Mouse (Mus musculus) layer of hippocampus, adult 8-10 months (tissue): ENCODE data around the gene C1ql3. TPM values are rescaled to one million over a fixed set of nuclear protein-coding genes. Genes with fewer than 3 reads are reported as not detected.

ENCODE experiments used
- DNase-seq, 2 experiments: peaks; one replicate each; pipeline ENCODE4 v3.0.0; 2022; ENCODE audit warnings: low spot score in 2 of 2
- total RNA-seq, 4 experiments: library from RNA; stranded (reverse); gene quantifications; 2 replicates each; pipeline ENCODE4 v1.2.4; 2022

C1ql3 gene
- total RNA-seq: 100 to 1,000 TPM; 120 to 136 (median 133) TPM

DNA sequence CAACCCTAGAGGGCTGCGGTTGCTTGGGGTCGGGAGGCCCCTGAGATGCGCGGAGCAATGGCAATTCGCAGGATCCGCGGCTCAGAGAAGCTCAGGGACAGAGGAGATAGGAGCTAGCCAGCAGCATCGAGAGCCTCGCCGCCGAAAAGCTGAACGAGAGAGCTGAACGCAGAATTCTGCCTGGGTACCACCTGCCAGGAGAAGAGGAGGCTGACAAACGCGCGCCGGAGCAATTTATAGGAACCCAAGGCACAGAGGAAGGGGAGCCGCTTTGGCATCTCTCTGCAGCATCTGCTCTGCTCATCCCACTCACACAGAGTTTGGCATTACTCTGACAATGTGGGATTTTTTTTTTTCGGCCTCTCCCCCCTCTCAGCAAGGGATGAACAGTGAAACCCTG lies at the start of gene C1ql3:
TSS of gene C1ql3 (minus strand) at position 335 of the 400 bp plus-strand sequence.
- DNase-seq: peak; percentile 84 to 90

DNA sequence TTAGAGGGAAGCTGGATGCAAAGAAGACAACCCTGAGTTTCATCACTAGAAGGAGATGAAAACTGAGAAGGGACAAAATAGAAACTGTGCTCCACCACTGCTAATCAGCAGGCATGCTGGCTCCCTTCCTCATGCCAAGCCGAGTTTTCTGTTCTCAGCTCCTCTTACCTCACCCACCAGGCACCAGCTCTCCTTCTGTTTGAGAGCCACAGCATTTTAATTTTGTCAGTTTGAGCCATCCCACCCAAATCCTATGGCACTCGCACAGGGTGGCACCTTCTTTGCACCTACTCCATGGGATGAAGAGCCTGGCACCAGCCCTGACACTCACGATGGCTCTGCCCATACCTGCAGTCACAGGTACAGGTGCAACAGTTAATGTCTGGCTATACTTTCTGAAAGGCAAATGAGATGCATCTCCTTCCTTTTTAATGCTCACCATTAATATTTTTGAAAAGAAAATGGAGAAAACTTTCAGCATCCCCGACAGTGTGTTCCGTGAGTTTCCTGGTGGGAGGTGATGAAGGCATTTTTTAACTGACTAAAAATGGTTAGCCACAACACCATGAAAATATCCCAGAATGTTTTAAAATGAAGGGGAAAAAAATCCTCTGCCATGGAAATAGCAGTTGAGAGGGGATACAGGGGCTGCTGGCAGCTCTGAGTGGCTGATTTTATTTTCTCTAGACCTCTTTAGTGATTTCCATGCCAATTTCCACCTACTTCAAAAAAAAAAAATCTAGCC lies 49.0 kb upstream of the C1ql3 start:
- peak in 1 of 2 experiments; percentile 9 for DNase-seq

DNA sequence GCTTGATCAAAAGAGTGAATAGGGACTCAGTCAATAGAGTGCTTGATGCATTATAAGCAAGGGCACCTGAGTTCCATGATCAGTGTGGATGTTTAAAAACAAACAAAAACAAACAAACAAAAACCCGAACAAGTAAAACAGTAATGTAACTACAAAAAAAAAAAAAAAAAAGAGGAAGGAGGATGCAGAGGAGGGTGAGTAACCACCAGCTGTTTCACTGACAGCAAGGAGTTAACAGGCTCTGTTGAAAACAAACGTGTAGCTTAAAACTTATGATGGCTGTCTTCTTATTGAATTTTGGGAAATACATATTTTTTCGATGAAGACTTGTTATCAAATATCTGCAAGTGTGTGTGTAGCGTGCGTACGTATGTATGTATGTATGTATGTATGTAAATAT lies 37.0 kb upstream of the C1ql3 start:
- DNase-seq: no peak

DNA sequence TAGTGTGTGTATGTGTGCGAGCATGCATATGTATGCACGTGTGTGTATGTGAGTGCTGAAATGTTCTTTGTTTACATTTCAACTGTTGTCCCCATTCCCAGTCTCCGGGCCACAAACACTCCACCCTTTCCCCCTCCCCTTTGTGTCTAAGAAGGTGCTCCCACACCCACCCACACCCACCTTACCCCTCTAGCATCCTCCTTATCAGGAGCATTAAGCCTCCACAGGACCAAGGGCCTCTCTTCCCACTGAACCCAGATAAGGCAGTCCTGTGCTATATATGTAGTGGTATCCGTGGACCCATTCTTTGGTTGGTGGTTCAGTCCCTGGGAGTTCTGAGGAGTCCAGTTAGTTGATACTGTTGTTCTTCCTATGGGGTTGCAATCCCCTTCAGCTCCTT lies 32.9 kb upstream of the C1ql3 start:
- no peak for DNase-seq

DNA sequence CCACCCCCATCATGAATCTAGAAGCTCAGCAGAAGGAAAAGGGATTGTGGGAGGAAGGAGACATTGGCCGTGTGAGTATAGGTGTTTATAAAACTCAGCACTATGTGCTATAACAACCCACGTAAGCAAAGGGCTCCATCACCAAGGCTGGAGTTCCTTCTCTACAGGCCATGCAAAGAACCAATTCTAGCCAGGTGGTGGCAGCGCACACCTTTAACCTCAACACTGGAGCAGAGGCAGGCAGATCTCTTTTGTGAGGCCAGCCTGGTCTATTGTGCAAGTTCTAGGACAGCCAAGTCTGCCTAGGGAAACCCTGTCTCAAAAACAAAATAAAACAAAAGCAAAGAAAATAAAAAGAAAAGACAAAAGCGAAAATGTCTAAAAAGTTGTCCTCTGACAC lies 28.2 kb upstream of the C1ql3 start:
- no peak for DNase-seq

DNA sequence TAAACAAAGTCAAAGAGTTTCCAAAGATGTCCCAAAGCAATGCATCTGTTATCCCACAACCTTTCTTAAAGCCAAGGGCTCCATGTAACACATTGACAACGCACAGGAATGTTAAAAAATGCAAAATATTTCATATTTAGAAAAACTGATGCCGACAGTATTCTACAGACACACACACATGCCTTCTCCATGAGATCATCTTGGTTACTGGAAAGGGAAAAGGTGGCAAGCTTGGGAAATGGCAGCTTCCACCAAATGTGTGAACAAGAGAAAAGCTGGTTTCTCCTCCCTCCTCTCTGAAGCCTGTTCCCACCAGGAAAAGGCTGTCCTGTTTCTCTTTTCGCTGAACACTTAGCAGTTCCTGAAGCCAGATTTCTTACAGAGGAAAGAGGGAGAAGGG lies 27.2 kb upstream of the C1ql3 start:
- DNase-seq: no peak

DNA sequence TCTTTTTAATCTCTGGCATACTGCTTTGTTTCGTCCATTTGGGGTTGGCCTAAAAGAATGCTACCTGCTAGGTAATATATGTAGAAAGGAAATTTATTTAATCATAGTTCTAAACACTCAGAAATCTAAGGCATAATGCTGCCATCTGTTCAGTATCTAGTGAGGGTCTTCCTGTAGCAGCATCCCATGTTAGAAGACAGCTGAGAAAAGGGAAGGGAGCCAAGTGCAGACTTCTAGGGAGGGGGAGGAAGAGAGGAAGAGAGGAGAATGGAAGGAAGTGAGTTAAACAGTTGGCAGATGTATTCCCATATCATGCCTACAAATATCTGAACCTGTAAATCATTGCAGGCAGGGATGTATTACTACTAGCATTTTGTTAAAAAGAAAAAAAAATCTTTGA lies 7.3 kb upstream of the C1ql3 start:
- DNase-seq: no peak

DNA sequence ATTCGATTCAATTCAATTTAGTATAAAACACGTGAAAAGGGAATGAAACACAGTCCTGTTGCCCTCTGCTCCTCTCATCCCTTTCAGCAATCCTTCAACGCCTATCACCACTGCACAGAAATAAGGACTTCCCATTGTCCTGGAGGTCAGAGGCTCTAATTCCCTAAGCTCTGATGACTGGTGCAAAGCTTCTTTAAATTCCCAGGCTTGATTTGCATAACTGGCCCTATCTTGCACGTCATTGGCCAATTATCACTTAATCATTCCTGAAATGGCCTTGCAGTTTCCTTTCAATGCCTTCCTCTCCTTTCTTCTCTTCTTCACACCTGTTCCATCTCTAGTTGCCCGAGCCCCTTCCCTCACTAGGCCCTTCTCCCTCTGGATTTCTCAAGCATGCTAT lies 6.8 kb upstream of the C1ql3 start:
- no peak for DNase-seq

DNA sequence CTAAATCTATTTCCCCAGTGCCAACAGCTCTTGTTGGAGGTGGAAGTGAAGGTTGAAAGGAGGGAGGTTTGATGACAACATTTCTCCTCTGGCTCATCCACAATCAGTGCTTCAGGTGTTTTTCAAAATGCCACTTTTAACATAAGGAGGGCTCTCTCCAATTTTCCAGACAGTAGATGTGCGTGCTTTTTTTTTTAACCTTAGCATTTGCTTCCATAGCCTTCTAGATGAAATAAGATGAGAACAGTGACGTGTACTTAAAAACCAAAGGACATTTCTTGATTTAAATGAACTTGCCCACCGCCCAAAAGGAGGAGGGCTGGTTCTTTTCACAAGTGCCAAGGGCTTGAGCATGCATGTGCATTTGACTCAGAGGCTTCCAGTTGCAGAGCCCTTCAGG lies 367 bp upstream of the C1ql3 start:
- no peak for DNase-seq

DNA sequence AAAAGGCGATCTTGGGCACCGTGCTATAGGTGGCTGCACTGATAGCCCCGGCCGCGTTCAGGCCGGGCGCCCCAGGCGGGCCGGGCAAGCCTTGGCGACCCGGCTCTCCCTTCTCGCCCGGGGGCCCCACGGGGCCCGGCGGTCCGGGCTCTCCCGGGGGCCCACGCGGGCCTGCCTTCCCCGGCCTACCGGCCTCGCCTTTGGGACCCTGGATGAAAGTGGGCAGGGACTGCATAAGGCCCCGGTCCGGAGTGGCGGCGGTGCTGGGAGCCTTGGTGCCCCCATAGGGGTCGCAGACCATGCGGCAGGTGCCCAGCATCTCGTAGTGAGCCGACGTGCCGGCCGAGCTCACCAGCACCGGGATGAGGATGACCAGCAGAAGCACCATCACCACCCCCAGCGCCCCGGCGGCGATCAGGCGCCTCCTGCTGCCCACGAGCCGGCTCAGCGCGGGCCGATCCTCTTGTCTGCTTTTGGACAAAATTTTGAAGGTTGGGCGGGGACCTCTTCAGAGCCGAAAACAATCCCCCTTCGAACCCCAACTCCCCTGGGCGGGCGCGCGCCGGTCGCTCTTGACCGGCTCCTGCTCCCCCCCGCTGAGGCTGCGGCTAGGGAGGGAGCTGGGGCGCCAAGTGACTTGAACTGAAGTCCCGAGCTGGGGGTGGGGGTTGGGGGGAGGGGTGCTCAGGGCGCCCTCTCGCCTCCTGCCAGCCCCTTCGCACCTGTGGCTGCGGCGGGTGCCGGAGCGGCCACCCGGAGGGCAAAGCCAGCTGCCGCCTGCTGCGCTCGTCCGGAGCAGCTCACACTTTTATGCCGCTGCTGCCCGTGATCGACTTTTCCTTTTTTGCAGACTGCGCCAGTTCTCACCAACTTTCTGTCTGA lies 905 bp downstream of the C1ql3 start:
- DNase-seq: peak; percentile 21 to 35

DNA sequence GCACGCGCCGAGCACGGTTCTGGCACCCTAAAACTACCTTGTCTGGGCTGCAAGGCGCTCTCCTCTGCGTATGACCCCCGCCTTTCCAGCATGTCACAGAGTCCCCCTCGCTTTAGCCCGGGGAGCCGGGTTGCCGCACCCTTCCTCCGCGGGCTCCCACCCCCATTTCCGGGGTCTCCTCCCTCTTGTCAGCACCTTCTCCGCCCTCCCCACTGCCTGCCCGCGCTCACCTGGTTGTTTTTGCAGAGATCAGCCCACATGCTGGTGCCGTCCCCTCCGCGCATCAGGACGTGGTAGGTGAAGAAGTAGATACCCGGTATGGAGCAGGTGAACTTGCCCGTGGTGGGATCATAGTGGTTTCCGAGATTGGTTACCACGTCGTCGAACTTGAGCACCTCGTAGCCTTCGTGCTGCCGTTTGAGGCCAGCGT lies 1.6 kb downstream of the C1ql3 start:
- peak in 1 of 2 experiments; percentile 17 for DNase-seq

DNA sequence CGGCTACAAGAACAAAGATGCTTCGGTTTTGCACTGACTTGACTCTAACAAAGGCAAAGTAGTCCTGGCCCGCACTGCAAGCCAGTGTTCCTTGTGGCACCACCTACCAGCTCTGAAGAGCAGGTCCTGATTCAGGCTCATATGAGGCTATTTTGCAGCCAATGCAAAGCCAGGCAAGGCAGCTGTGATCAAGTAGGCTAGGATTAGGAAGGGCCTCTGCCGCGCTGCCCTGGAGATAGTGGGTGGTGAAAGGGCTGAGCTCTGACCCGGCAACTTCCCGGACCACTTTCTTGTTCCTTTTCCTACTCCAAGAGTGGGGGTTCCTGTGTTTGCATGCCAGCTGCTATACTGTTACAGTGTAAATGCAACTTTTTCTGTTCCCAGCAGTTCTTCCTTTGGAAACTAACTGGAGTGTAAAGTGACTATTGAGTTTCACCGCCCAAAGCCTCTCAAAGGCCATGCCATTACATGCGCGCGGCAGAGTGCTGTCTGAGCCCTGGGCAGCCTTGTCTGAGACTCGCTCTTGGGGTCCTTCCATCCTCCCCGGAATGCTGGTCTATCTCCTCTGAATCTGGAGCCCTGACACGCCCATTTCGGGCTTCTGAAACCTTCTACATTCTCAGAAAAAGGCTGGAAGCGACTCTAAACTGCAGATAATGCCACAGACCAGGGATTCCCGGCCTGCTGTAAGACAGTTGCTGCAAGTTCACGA lies 2.2 kb downstream of the C1ql3 start:
- DNase-seq: peak in 1 of 2 experiments; percentile 23

DNA sequence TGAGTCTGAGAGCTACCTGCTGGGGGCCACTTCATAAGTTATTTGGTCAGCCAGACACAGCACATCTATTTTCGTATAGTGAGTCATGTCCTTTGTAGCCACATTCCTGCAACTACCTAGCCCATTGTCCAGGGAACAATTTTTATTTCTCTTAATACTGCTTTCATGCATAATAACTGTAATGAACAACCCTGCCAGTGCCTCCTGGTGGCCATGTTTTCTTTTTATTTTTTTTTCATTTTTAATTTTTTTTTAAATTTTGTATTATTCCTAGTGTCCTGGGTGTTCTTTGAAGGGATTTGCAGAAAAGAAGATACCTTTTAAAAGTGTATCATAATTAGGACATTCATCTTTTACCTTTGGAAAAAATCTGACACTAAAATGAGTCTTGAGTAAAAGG lies 3.2 kb downstream of the C1ql3 start:
- no peak for DNase-seq

DNA sequence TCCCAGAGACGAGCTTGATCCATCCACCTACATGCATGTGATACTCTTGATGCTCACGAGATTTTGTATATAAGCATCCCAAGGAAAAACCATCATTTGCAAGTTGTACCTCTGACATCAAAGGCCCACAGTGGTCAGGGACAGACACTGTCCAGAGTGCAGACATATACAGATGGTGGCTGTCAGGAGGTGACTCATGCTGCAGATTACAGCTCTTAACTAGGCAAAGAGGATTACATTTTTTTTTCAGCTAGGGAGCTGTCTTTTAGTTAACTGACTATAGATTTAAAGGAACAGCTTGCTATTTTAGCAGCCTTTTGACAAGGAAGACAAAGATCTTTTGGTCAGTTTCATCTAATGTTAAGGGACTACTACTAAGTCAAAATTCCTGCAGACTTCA lies 11.6 kb downstream of the C1ql3 start:
- no peak for DNase-seq

DNA sequence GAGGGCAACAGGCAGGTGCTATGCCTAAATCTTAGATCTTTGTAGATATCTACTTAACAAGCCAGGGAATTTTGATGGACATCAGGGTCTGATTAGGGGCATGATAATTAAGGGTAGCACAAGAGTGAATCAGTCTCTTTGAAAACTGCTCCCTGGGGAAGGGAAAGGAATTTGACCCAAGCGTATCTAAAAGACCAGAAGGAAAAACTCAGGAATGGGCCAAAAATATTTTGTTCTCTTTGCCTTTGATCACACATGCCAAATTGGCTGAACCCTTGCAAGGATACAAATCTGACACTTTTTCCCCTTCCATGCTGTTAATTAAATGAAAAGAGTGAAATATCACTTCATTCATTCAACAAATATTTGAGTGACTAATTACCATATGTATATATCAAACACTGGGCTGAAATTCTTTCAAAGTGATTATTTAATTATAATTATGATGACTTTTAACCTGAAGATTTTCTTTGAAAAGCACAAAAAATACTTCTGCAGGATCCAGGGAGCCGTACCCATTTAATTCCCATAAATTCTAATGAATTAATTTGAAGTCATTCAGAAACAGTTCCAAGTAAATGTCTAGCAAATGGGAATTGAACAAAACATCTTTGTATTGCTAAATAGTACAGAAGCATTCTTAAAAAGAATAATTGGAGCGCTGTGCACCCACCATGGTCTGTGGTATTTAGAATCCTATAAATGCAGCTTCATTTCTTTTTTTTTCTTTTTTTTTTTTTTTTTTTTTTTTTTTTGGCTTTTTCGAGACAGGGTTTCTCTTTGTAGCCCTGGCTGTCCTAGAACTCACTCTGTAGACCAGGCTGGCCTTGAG lies 26.5 kb downstream of the C1ql3 start:
- no peak for DNase-seq

DNA sequence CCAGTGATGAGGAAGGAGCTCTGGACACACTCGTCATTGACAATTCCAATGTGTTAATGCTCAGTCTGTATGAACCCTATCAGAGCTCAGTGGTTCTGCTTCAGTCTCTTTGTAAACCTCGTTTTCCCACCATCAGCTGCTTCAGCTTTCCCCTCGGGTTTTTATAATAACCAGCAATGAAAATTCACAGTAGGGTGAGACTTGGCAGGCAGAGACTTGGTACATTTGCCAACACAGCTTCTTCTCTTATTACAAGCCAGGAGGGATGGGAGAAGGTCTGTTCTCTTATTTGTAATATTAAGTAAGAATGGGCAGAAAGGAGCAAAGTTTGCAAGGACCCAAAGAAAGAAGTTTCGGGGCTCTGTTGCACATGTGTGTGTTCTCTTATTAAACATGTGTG lies 32.8 kb downstream of the C1ql3 start:
- DNase-seq: peak in 1 of 2 experiments; percentile 27

DNA sequence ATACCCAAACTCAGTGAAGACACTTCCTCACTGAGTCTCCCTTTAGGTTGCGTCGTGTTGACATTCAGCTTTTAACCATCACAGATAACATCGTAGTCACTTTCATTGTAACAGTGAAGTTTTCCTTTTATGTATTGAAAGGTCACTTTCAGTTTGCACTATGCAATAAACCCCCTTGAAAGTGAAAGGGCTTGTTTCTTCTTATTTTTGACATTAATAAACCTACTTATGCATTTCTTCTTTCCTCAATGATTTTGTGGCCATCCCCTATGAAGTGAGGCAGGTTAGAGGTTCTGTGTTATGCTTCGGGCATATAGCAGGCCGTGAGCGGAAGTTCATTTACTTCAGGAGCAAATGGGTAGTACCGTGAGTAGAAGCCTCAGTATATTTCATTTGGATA lies 34.2 kb downstream of the C1ql3 start:
- DNase-seq: no peak

DNA sequence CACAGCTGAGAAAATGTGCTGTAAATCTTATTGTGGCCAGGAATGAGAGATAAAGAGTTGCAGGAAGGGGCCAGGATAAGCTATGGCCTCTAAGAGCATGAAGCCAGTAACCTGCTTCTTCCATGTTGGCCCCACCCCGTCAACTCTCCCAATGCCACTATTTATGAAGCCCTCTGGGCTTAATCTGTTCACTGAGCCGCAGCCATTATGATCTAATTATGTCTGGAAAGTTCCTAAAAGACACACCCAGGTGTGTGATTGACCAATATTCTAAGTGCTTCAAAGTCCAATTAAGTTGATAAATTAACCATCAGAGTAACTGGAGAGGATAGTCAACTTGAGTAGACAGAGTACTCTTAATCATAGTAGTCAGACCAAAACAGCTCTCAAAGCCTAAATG lies 37.9 kb downstream of the C1ql3 start:
- no peak for DNase-seq

DNA sequence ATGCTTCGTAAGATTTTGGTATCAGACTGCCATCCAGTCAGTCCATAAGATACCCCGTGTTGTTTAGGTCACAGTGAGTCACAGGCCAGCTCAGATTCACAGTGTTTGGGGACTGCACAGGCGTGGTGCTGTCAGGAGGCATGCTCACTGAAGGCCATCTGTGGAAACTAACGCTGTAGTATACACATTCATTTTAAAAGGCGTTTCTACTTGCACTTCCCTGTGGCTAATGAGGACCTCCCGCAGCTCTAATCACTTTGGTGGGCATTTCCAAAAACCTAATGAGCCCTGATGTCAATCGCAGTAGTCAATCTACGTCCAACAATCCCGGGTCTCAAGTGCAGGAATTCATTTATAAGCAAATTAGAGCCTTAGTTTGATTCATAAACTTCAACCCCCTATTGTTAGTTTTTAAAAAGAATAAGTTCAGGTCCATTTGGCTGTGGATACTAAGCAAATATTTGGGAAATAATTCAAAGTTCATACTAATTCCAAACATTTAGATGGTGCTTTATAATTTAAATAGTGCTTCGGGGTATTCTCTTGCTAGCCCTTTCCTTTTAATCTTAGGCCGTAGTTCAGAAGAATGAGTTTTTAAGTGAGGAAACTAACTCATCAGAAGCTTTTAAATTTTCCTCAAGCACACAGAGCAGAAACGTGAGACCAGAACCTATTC lies 41.4 kb downstream of the C1ql3 start:
- DNase-seq: peak; percentile 4 to 9

DNA sequence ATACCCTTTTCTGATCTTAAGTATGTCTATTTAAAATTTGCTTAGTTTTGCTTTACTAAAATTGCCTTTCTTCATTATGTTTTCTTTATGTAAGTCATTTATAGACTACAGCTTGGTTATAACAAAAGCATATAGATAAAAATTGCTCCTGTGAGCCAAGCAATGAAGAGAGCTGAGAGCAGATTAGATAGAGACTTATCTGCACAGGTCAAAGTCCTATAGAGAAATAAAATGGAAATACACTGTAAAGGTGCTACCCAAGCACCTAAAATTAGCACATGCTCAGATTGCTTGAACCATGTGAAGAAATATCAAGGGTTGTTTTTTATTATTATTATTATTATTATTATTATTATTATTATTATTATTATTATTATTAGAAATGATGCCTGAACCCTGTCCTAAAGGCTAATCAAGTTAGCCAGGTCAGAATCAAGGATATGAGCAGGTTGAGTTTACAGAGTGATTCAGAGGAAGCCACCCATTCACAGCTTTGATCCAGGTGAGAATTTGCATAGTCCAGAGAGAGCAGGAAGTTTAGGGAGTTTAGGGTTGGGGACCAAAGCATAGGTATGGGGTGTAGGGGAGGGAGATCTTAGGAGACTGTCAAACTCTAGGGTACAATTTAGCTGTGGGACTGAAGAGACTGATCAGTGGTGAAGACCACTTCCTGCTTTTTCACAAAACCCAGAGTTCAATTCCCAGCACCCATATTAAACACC lies 54.7 kb downstream of the C1ql3 start:
- no peak for DNase-seq
